Mouse (Mus musculus) cerebellum, adult 11 months (tissue): ENCODE results near the gene Dcaf1.

Experiments used
- DNase-seq: peaks from one replicate; pipeline ENCODE4 v3.0.0; 2022

Gene Dcaf1

DNA sequence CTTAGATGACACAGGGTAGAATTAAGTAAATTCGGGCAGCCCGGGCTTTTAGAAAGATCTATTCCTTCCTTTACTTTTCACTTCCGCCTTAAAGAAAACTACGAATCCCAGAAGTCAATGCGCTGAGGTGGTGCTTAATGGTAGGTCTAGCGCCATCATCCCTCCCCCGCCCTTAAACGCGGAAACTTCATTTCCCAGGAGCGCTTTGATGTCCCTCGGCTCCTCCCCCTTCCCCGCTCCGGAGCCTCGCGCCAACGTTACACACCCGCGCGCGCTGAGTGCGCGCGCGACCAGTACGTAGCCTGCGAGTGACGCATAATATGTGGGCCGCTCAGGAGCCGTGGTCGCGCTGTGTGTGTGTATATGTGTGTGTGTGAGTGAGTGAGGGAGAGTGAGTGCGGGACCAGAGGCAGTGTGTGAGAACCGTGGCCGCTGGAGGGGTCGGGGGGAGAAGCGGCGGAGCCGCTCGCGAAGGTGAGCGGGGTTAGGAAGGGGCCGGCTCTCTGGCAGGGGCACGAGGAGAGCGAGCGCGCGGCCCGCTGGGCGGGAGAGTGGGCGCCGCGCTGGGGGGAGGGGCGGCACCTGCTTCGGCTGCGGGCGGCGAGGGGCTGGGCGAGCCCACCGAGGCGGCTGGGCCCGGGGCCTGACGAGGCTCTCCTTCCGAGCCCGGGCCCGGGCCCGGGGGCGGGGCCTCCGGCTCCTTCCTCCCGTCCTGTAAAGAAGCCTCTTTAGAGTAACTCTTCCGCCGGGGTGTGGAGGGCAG is at the start of gene Dcaf1:
Gene Dcaf1 (plus strand): TSS at position 257 of the 763 bp plus-strand sequence.
- DNase-seq, result peak; percentile 92

DNA sequence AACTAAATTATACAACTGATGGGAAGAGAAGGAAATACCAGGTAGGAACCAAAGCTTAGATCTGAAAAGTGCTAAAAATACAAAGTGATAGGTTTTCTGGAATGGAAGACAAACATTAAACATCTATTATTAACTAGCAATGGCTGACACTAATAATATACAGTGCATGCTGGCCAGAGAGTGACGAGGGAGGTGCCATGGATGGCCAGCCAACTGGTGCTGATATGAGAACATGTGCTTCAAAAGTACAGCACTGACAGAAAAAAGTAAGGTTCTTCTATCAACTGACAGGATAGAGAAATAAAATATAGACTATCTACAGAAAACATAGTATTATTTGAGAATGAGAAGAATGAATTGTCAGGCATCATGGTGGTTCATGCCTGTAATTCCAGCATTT is 45.6 kb upstream of the Dcaf1 start:
- DNase-seq, result no peak

DNA sequence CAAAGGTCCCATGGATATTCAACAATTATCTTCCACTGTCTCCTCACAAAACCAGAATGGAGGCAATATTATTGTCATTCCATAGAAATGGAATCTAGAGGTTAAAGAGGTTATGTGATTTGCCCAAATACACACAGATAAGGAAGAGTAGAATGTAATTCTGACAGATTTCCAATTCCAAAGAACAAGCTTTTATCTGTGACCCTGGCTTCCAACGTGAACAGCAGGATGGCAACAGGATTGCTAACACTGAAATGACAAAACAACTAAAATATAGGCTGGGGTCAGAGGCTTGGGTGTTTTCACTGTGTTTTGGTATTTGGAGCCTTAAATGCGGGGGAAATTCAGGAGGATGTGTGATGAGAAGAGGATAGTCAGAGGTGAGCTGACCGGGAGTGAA is 44.3 kb upstream of the Dcaf1 start:
- no peak for DNase-seq

DNA sequence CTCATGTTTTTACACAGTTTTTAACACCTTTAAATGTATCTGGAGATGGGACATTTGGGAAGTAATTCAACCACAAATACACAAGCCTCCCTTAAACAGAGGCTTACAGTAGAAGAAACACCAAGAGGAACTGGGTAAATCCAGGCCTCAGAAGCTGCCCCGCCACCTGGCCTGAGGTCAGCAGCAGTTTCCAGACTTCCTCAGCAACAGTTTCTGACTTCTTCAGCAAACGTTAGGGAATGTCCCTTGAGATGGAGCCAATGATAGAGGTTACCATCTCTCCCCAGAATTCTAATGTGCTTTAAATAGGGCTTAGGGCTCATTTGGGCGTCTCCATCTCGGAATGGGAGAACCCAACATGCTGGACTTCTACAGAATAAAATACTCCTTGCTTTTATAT is 43.4 kb upstream of the Dcaf1 start:
- DNase-seq, result no peak

DNA sequence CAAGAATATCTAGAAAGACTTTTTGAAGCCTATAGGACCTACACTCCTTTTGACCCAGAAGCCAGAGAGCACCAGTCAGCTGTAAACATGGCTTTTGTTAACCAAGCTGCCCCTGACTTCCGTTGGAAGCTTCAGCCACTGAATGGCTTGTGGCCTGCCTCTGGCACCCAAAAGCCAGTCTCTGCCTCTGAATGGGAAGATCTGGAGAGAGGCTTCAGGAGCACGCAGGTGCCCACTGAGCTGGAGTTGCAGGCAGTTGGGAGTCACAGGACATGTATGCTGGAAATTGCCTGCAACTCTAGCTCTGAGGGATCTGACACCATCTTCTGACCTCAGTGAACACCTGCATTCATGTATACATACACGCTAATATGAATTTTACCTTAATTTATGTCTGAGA is 41.6 kb upstream of the Dcaf1 start:
- DNase-seq, result no peak

DNA sequence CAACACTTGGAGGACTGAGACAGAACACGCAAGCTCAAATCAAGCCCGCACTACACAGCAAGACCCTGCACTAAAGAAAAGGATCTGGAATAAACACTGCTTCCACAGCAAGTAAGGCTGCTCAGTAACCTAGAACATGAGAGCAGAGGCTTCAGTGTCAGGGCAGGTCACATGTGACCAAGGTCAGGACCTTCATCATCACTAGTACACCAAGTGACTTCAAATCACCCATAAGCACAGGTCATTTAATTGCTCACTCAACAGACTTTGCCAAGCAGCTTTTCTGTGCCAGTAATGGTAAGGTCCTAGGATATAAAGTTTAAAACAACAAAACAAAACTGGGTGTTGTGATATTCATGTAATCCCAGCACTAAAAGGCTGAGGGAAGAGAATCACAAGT is 38.1 kb upstream of the Dcaf1 start:
- DNase-seq, result no peak

DNA sequence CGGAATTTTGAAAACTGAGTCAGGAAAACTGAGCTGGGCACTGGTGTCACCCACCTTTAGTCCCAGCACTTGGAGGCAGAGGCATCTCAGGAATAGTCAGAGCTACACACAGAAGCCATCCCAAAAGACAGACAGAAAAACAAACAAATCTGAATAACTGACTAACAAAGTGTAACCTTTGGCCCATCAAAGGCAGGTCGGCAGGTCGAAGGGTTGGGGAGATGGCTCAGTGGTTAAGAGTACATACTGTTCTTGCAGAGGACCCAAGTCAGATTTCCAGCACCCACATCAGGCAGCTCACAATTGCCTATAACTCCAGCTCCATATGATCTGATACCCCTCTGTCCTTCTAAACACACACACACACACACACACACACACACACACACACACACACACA is 36.5 kb upstream of the Dcaf1 start:
- no peak for DNase-seq

DNA sequence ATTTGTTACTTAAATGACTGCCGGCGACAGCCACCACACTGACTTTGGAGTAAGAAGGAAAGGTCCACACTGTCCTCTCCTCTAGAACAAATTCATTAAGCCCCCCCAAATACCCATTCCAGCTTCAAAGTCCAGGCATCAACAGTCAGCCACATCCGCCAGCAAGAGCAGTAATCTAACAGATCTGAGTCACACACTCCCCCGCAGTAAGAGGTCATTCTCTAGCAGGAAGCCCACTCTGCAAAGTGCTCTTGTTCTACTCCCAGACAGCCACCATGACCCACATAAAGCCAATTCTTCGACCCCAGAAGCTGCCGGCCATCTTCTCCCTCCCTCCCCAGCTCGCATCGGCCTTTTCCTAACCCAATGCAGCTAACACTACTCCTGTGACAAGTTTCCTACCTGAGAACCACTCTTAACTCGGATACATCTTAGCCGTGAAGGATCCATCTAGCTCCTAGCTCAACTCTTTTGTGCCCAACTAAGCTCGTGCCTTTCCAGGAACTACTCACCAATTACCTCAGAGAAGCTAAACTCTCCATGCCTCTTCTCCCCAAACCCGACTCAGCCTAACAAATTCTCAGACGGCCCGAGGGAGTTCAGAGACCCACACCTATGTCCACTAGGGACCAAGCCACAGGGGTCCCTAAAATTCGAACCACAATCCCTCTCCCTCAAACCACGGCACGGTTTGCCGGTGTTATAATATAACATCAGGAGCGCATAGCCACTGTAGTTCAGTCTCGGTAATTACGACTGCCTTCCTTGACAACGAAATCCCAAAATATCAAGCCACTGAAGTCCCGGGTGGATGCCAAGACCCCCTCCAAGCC is 33.5 kb upstream of the Dcaf1 start:
- DNase-seq, result no peak

DNA sequence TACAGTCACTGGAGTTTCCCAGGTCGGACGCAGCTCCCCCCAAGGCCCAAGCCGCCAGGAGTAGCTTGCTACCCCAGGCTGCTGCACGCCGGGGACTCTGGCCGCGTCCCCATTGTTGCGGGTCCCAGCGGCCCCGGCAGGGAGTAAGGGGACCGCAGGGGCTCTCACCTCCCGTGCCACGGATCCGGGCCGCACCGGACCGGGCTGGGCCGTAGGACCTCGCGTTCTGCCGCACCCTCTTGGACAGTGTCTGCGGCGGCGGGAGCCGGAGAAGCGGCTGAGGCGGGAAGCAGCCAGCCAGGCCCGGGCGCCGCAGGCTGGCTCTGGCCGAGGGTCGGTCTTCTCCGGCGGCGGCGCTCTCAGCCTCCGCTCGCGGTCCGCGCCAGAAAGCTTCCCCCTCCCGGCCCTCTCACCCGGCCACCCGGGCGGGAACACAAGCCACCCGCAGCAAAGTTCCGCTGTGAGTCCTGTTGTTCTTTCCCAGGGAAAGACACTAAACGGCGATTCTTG is 32.8 kb upstream of the Dcaf1 start, which contains the start of gene Rad54l2:
Gene Rad54l2 (minus strand): TSS at position 383 of the 510 bp plus-strand sequence.
- peak; percentile 81 for DNase-seq

DNA sequence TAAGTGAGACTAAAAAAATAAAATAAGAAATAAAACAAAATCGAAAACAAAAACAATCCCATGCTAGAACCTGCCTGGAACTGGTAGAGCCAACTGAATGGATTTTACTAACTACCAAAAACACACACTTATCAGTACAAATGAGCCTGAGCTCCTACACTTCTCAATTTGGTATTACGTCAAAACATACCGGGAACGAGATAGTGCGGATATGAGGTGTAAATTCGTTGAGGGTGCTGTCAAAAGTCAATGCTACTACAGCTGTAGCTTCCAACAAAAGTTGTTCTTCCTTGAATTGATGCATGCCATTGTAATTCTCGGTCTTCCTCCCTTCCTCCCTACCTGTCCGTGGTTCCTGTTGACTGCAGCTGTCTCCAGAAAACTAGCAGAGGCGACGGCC is 32.3 kb upstream of the Dcaf1 start:
- DNase-seq, result no peak

DNA sequence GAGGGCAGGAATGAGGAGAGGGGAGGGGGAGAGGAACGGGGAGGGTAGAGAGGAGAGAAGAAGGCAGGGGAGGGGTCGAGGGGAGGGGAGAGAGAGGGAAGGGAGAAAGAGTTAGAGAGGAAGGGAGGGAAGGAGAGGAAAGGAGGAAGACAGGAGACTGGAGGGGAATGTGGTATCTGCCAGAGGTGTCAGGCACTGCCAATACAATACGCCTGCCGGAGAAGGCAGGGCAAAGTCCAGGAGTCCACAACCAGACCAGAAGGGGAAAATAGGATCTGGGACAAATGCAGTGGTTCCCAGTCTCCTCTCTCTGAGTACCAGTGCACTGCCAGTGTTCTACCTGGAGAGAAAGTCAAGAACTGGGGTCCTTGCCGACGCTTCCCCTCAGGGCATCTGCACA is 30.8 kb upstream of the Dcaf1 start:
- no peak for DNase-seq

DNA sequence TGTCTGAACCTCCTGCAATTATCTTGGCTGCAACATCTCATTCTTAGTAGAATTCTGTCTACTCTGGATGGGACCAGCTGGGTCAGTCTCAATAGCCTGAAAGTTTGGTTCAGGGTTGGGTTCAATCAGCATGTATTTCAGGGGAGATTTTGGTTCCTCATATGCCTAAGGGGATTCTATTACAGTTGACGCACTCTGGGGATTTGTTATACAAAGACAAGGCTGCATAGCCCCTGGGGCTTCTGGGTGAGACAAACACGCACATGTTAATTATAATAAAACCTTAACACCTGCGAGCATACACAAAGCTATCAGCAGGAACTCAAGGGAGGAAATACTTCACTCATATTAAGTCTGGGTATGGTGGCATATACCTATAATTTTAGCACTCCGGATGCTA is 15.2 kb upstream of the Dcaf1 start:
- DNase-seq, result no peak

DNA sequence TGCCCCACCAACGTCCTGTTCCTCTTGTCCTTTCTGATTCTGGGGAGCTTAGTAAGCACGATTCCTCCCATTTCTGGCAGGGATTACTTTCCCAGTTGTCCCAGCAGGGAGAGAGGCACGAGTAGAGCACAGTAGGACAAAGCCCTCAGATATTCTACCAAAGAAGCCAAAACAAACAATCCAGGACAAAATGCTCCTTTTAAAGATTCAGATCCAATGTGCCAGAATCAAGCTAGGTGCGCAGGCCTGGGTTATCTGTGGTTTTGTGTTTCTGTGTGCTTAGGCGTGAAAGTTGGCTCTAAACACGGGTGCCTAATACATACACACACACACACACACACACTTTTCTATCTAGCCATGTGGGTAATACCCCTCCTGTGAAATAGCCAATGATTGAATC is 3.5 kb upstream of the Dcaf1 start:
- no peak for DNase-seq

DNA sequence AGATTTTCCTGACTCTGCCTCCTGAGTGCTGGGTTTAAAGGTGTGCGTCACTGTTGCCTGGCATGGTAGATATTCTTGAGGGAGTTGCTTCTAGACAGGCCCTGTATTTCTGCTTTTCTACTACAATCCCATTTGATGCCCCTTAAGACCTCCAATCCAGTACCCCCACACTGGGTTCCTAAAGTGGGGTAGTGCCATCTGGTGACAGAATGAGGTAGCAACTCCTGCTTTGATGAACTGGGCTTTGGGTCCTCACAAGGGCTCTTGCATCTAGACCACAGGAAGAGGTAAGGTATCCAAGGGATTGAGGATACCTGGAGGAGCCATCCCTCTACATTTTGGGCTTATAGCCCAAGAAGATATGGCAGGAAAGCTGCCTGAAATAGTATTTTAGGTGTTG is 2.5 kb upstream of the Dcaf1 start:
- DNase-seq, result no peak

DNA sequence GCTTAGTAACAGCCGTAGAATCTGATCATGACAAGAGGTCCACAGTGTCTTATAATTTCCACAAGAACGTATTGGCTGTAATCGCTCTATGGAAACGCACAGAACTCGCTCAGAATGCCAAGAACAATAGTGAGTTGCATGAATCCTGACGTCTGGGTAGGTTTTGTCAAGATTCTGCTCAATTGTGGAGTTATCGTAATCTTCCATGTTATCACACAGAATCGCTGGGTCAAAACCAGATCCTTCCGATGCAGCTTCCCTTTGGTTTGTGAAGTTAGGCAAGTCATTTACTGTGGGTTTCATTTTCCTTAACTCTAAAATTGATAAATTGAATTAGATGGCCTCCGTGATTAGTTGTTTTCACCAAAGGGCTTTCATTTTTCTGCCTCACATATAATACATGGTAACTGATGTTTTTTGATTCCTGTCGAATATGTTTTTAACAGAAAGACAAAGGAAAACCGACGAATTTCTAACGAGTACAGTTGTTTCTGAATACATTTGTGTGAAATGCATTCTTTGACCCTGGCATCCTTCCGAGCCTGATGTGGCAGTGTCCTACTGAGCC is 540 bp upstream of the Dcaf1 start:
- DNase-seq, result no peak

DNA sequence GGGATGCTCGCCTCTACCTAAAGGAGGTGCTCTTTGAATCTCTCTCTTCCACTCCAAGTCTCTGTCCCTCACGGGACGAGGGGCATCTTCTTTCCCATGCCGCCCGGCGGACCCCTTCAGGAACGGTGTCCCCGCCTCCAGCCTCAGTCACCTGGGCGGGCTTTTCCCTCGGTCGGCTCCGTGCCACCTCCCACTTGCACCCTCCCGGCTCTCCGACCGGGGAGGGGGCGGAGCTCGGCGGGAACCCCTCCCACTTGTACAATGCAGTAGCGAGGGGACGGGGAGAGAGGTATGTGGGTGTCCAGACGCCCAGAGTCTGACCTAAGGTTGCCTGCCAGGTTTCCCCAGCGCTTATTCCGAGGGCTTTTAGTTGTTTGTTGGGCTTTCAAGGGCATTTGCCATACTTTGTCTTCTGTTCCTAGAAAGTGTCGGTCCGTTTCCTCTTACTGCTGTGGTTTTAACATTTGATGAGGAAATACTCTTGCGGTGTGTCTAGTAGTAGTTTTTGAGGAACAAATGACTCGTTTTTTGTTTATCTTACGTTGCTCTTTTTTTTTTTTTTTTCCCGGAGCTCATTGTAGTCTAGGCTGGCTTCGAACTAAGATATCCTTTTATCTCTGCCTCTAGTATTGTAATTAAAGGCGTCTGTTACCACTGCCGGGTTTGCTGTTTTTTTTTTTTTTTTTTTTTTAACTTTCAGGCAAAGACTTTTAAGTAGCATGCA is 869 bp downstream of the Dcaf1 start:
- DNase-seq, result peak; percentile 70

DNA sequence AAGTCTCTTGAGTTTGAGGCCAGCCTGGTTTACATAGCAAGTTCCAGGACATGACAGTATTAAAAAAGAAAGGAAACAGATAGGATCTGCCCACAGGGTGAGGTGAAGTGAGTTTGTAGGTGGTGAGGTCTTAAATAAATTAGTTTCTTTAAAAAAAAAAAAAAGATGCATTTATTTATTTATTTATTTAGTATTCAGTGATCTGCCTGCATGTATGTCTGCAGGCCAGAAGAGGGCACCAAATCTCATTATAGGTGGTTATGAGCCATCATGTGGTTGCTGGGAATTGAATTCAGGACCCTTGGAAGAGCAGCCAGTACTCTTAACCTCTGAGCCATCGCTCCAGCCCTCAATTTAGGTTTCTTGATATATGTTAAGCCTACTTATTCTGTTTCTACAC is 18.9 kb downstream of the Dcaf1 start:
- no peak for DNase-seq

DNA sequence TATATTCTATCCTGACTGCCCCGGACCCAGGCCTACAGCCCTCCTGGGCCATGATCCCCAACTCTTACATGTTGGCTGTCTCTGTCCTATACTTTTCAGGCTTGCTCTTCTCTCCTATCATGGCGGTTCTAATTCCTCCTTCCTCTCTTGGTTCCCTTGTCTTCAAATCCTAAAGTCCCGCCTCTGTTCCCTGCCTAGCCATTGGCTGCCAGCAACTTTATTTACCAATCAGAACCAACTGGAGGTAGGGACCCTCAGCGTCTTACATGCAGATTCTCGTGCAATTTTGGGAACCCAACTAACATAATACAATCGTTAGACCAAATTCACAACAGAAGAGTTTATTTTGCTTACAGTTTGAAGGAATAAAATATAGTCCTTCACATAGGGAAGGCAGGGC is 21.1 kb downstream of the Dcaf1 start:
- no peak for DNase-seq

DNA sequence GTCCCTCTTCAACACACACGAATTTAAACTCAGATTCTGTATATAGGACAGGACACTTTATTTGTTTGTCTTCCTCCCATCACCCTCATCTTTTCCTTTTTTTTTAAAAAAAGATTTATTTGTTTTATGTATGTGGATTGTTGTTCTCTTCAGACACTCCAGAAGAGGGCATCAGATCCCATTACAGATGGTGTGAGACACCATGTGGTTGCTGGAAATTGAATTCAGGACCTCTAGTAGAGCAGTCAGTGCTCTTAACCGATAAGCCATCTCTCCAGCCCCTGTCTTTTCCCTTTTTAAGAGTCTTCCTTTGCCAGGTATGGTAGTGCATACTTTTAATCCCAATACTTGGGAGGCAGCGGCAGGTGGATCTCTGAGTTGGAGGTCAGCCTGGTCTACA is 35.0 kb downstream of the Dcaf1 start:
- no peak for DNase-seq

DNA sequence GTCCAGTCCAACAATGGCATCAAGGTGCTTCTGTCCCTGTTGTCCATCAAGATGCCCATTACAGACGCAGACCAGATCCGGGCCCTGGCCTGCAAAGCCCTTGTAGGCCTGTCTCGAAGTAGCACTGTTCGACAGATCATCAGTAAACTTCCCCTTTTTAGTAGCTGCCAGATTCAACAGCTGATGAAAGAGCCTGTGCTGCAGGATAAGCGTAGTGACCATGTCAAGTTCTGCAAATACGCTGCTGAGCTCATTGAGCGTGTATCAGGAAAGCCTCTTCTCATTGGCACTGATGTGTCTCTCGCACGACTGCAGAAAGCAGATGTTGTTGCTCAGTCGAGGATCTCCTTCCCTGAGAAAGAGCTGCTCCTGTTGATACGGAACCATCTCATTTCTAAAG is 36.4 kb downstream of the Dcaf1 start:
- DNase-seq, result no peak

DNA sequence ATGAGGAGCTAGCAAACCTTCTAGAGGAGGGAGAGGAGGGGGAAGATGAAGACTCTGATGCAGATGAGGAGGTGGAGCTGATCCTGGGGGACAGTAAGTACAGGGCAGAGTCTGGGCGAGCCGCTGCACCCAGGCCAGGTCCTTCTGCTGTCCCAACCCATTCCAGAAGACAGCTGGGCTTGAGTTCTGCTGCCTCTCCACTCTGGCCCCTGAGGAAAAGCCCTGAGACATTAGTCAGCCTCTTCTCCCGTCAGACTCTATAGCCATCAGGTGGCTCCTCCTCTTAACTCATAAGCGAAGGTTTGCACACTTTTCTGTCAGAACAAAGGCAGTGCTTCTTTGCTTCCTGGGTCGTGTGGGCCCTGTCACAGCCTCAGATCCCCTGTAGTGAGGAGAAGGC is 52.5 kb downstream of the Dcaf1 start:
- no peak for DNase-seq

DNA sequence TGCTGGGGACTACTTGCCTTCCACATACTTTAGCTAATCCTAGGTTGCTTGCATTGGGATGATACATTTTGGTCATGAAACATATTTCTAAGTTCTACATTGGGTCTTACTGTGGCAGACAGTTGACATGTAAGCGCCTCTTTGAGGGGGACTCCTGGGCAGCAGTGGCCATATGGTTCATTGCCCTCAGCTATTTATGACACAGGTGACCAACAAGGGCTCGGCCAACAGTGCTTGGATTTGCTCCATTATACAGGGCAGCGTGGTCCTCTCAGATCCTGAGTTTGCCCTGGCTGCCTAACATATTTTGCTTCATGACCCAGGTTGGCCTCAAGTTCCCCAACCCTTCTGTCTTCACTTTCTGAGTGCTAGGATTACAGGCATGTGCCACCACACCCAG is 55.0 kb downstream of the Dcaf1 start:
- DNase-seq, result no peak

DNA sequence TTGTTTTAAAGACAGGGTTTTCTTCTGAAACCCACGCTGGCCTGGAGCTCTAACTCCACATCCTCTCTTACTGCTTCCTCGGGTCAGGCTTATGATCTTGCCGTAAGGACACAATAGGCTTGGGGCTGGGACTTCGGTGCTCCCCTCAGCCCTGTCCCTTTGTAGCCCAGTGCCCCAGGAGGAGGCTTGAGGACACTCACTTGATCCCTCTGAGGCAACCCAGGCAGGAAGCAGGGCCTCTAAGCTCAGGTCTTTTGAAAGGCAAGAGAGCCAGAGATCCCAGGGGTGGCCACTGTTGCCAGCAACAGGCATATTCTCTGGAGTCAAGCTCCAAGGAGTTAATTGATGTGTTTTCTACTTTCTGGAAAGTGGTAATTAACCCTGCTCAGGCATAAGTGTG is 57.8 kb downstream of the Dcaf1 start:
- no peak for DNase-seq
